Mouse (Mus musculus) activated CD4-positive, CD25-positive, alpha-beta regulatory T cell, adult 9 weeks (primary cell): ENCODE measurements around the gene Gm21637. TPM values are rescaled to one million over a fixed set of nuclear protein-coding genes. Genes with fewer than 3 reads are reported as not detected.

Experiments
- polyA plus RNA-seq: library from polyadenylated mRNA; unstranded; fragments of 100-300 nt; shearing (Covaris generic); gene quantifications from one replicate; pipeline ENCODE4 v1.2.1, GENCODE M21; 2017

Gm21637 gene
- not detected for polyA plus RNA-seq

GRCm38 (mm10) chrX:31961744-31962143 is at the start of gene Gm21637:
TSS of gene Gm21637 (plus strand) at chrX:31962044.

Other genes starting within 250 kb of the Gm21637 start
- not detected for gene Btbd35f25, start 244.9 kb upstream of the Gm21637 start, polyA plus RNA-seq
- gene Btbd35f22, start 85.8 kb downstream of the Gm21637 start, polyA plus RNA-seq = not detected